Mouse (Mus musculus) hindbrain, embryonic 12.5 days (tissue): ENCODE results near the gene Defb11. TPM values are rescaled to one million over a fixed set of nuclear protein-coding genes. Genes with fewer than 3 reads are reported as not detected.
"Not testable (repeated sequence)": the region's sequence is repeated elsewhere in the genome, so short reads cannot be mapped to it uniquely, and the experiment has no call there.

Source experiments
- ATAC-seq: fragments of 200-750 bp; cut with Nextera tagmentation; 2 replicates; pipeline ENCODE4 v1.8.0; 2017; ENCODE audit warnings: moderate TSS enrichment; ENCODE audit not compliant: low FRiP score
- H3K27ac ChIP-seq: fragments of 300-500 bp; sonication (generic); 2 replicates; pipeline ENCODE4 v1.5.1; 2016; ENCODE audit warnings: mild to moderate bottlenecking
- H3K27me3 ChIP-seq: fragments of 300-500 bp; sonication (generic); 2 replicates; pipeline ENCODE4 v1.6.1; 2016; ENCODE audit warnings: mild to moderate bottlenecking
- H3K36me3 ChIP-seq: fragments of 300-500 bp; sonication (generic); 2 replicates; pipeline ENCODE4 v1.6.1; 2016; ENCODE audit warnings: mild to moderate bottlenecking
- H3K4me1 ChIP-seq: fragments of 300-500 bp; sonication (generic); 2 replicates; pipeline ENCODE4 v1.6.1; 2016
- H3K4me2 ChIP-seq: fragments of 300-500 bp; sonication (generic); replicated peaks from 2 replicates; pipeline ENCODE4 v1.6.1; 2016; ENCODE audit warnings: mild to moderate bottlenecking
- H3K4me3 ChIP-seq: fragments of 300-500 bp; sonication (generic); 2 replicates; pipeline ENCODE4 v1.5.1; 2016; ENCODE audit warnings: mild to moderate bottlenecking
- H3K9ac ChIP-seq: fragments of 300-500 bp; sonication (generic); 2 replicates; pipeline ENCODE4 v1.6.1; 2016; ENCODE audit warnings: mild to moderate bottlenecking, moderate library complexity
- H3K9me3 ChIP-seq: fragments of 300-500 bp; sonication (generic); replicated peaks from 2 replicates; pipeline ENCODE4 v1.6.1; 2016; ENCODE audit warnings: mild to moderate bottlenecking
- WGBS: fragments of 180-500 bp; shearing (Covaris S2); methylation state at CpG from one replicate; pipeline ENCODE4 v1.1.7; 2016; 5-methylcytosine and 5-hydroxymethylcytosine counted together
- polyA plus RNA-seq: library from polyadenylated mRNA; unstranded; fragments of >200 nt; fragmentation: Nextera tagmentation; extraction: Ambion mirVana; gene quantifications from 2 replicates; pipeline ENCODE4 v1.2.1, GENCODE M21; 2016

Defb11 gene
- 14.2 and 14.9 TPM in 2 replicates for polyA plus RNA-seq

- ATAC-seq, H3K4me3 ChIP-seq, H3K4me1 ChIP-seq, H3K9ac ChIP-seq, H3K27ac ChIP-seq, H3K27me3 ChIP-seq, H3K36me3 ChIP-seq, H3K4me2 ChIP-seq, H3K9me3 ChIP-seq: not testable (repeated sequence)
Measured at GRCm38 (mm10) chr8:21906290-21906689, at the start of gene Defb11. TSS of gene Defb11 (minus strand) at chr8:21906412.

DNA sequence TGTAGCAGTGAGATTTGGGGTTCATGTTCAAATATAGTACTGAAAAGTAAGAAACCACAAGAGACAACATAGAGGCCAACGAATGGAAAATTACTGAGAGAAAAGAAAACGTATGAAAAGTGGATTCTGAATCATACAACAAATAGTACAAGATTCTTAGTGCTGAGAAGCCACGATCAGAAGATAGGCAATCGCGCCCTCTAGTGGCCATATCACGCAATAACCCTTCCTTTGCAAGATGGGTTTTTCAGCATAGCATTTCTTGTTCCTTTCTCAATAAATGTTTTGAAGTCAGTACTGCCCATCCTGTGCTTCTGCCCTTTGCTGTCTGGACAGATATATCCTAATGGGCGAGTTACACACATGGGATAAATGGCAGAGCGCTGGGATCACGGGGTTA is 49.1 kb upstream of the Defb11 start:
- Histone ChIP-seq H3K27me3 (no peaks in the 10 kb centered on the region), H3K27ac (no peak overlapping the region), H3K4me2 (no peak overlapping the region), H3K36me3 (no peaks in the 10 kb centered on the region), H3K4me1 (no peaks in the 10 kb centered on the region), H3K9me3 (no peaks in the 10 kb centered on the region), H3K4me3 (no peak overlapping the region), H3K9ac (no peak overlapping the region)
- no peak for ATAC-seq
- WGBS = 8% methylated on average over 9 of the region's 9 CpGs

GRCm38 (mm10) chr8:21947311-21948017 is 41.3 kb upstream of the Defb11 start:
- no peak overlapping the region for H3K27ac ChIP-seq
- no peak overlapping the region for H3K4me2 ChIP-seq
- H3K4me1 ChIP-seq = no peaks in the 10 kb centered on the region
- no peaks in the 10 kb centered on the region for H3K36me3 ChIP-seq
- no peak overlapping the region for H3K4me3 ChIP-seq
- H3K27me3 ChIP-seq = no peaks in the 10 kb centered on the region
- no peaks in the 10 kb centered on the region for H3K9me3 ChIP-seq
- WGBS = 61% methylated on average over 9 of the region's 9 CpGs
- no peak overlapping the region for H3K9ac ChIP-seq
- ATAC-seq = no peak

GRCm38 (mm10) chr8:21946462-21946861 is 40.2 kb upstream of the Defb11 start, which contains the start of gene Defb13:
TSS of gene Defb13 (plus strand) at chr8:21946762.
- H3K27me3 ChIP-seq = no peaks in the 10 kb centered on the region
- no peaks in the 10 kb centered on the region for H3K4me1 ChIP-seq
- WGBS = 85% methylated on average over 6 of the region's 6 CpGs
- H3K27ac ChIP-seq = no peak within 1 kb of the TSS
- H3K4me3 ChIP-seq = no peak within 1 kb of the TSS
- no peak for ATAC-seq
- H3K9me3 ChIP-seq = no peaks in the 10 kb centered on the region
- no peak within 1 kb of the TSS for H3K4me2 ChIP-seq
- H3K36me3 ChIP-seq = no peaks in the 10 kb centered on the region
- H3K9ac ChIP-seq = no peak within 1 kb of the TSS

DNA sequence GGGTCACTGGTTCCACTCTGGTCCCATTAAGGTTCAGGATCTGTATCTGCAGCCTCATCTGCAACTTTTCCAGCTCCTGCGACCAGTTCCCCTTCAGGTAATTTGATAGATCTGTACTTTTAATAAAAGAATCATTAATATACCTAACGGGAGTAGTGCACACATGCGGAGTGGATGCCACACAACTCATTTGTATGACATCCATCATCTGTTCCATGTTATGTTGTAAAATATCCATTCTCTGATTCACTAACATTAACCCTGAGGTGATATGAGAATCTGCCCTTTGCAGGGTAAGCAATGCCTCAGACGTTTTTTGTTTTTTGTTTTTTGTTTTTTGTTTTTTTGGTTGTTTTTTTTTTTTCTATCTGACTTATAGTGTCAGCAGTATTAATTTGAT is 31.8 kb upstream of the Defb11 start, which contains the start of gene Defb35:
Defb35 (plus strand) TSS at position 301 of the 400 bp plus-strand sequence.
- H3K4me3 ChIP-seq, H3K4me1 ChIP-seq, H3K9me3 ChIP-seq, H3K4me2 ChIP-seq, ATAC-seq, H3K36me3 ChIP-seq, H3K27me3 ChIP-seq, H3K27ac ChIP-seq, H3K9ac ChIP-seq: not testable (repeated sequence)
- WGBS = 87% methylated on average over 4 of the region's 4 CpGs

- no peak within 1 kb of the TSS for H3K4me3 ChIP-seq
- H3K36me3 ChIP-seq = no peaks in the 10 kb centered on the region
- H3K4me2 ChIP-seq = no peak within 1 kb of the TSS
- H3K27ac ChIP-seq = no peak within 1 kb of the TSS
- 93% methylated on average over 6 of the region's 6 CpGs for WGBS
- H3K4me1 ChIP-seq = no peaks in the 10 kb centered on the region
- ATAC-seq = no peak
- no peaks in the 10 kb centered on the region for H3K27me3 ChIP-seq
- no peak within 1 kb of the TSS for H3K9ac ChIP-seq
- no peaks in the 10 kb centered on the region for H3K9me3 ChIP-seq
Measured at GRCm38 (mm10) chr8:21932610-21933009, 26.4 kb upstream of the Defb11 start, which contains the start of gene Defb15. TSS of gene Defb15 (minus strand) at chr8:21932710.

DNA sequence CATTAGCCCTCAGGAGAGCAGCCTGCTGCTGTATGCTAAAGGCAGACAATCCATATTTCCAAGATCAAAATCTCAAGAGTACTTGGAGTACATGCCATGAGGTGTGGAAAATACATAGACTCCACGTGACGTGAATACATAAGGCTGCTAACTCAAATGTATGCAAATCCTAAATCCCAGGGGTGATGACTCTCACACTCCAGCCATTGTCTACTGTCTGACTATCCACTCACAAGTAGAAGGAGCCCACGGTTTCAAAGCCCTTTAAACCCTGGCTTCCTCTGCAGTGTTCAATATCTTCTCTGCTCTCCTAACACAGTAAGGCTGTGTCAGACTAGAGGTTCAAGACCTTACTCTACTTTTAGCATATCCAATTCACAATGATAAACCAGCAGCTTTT is 24.5 kb upstream of the Defb11 start:
- H3K4me2 ChIP-seq, H3K4me1 ChIP-seq, H3K4me3 ChIP-seq, ATAC-seq, H3K9ac ChIP-seq, H3K9me3 ChIP-seq, H3K36me3 ChIP-seq, H3K27ac ChIP-seq, H3K27me3 ChIP-seq: not testable (repeated sequence)
- WGBS = 84% methylated on average over 3 of the region's 3 CpGs

DNA sequence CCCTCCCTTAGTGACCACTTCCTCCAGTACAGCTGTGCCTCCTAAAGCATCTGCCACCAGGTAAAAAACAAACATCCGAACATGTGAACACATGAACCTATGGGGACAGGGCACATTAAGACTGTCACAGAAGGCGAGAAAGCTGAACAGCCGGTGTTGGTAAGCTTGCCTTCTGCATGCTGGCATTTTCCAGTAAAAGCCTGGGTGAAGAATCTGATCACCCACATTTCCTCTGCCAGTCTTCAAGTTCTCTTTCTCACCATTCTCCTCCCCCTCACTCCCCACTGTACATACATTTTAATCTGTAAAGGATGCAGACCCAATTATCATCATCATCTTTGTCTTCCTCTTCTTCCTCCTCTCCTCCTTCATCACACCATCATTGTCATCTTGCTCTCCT is 9.4 kb upstream of the Defb11 start:
- H3K9me3 ChIP-seq = no peaks in the 10 kb centered on the region
- H3K4me1 ChIP-seq = no peaks in the 10 kb centered on the region
- H3K27me3 ChIP-seq = no peaks in the 10 kb centered on the region
- no peak overlapping the region for H3K9ac ChIP-seq
- 89% methylated on average over 3 of the region's 3 CpGs for WGBS
- H3K27ac ChIP-seq = no peak overlapping the region
- no peak overlapping the region for H3K4me3 ChIP-seq
- H3K36me3 ChIP-seq = no peaks in the 10 kb centered on the region
- ATAC-seq = no peak
- no peak overlapping the region for H3K4me2 ChIP-seq

GRCm38 (mm10) chr8:21912554-21912953 is 6.3 kb upstream of the Defb11 start:
- ATAC-seq = no peak
- no peak overlapping the region for H3K4me2 ChIP-seq
- H3K9ac ChIP-seq = no peak overlapping the region
- no peaks in the 10 kb centered on the region for H3K9me3 ChIP-seq
- H3K4me1 ChIP-seq = no peaks in the 10 kb centered on the region
- no peak overlapping the region for H3K27ac ChIP-seq
- 28% methylated on average over 2 of the region's 2 CpGs for WGBS
- no peaks in the 10 kb centered on the region for H3K36me3 ChIP-seq
- H3K4me3 ChIP-seq = no peak overlapping the region
- no peaks in the 10 kb centered on the region for H3K27me3 ChIP-seq

GRCm38 (mm10) chr8:21911931-21912330 is 5.7 kb upstream of the Defb11 start:
- Histone ChIP-seq H3K9me3 (no peaks in the 10 kb centered on the region), H3K27ac (no peak overlapping the region), H3K27me3 (no peaks in the 10 kb centered on the region), H3K4me3 (no peak overlapping the region), H3K9ac (no peak overlapping the region), H3K36me3 (no peaks in the 10 kb centered on the region), H3K4me1 (no peaks in the 10 kb centered on the region), H3K4me2 (no peak overlapping the region)
- ATAC-seq = no peak
- 30% methylated on average over 1 of the region's 1 CpGs for WGBS

GRCm38 (mm10) chr8:21885321-21885720 is 20.9 kb downstream of the Defb11 start, which contains the start of gene Defb9:
TSS of gene Defb9 (minus strand) at chr8:21885421.
- H3K36me3 ChIP-seq, H3K9ac ChIP-seq, H3K27me3 ChIP-seq, ATAC-seq, H3K9me3 ChIP-seq, H3K4me2 ChIP-seq, H3K4me3 ChIP-seq, H3K27ac ChIP-seq, H3K4me1 ChIP-seq: not testable (repeated sequence)

DNA sequence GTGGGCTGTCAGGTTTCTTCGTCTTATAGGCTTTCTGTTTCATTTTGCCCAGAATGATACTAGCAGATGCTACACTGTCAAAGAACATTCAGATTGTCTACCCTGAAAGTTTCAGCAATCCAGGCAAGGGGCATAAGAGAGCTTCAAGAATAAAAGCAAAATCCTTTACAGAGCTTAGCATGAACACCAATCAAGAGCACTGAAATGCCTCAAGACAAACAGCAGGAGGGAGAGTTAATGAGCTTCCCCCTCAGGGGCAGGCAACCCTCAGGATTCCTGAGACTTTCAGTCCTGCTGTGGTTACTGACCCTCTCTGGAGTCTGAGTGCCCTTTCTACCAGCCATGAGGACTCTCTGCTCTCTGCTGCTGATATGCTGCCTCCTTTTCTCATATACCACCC is 47.6 kb downstream of the Defb11 start, which contains the start of gene Defb10:
Defb10 (plus strand) TSS at position 316 of the 400 bp plus-strand sequence.
- H3K9me3 ChIP-seq, H3K4me3 ChIP-seq, H3K36me3 ChIP-seq, H3K4me1 ChIP-seq, H3K27me3 ChIP-seq, H3K27ac ChIP-seq, H3K9ac ChIP-seq, ATAC-seq, H3K4me2 ChIP-seq: not testable (repeated sequence)
- WGBS = 59% methylated on average over 1 of the region's 1 CpGs
